Mouse (Mus musculus) frontal cortex, postnatal 10 days (tissue): Measurements from ENCODE around the gene Zfp740.

Experiments
- DNase-seq, 2 experiments: peaks; one replicate each; pipeline ENCODE4 v3.0.0; 2022; ENCODE audit warnings: low spot score in 2 of 2, mixed read lengths in 1 of 2

Zfp740 gene

DNA sequence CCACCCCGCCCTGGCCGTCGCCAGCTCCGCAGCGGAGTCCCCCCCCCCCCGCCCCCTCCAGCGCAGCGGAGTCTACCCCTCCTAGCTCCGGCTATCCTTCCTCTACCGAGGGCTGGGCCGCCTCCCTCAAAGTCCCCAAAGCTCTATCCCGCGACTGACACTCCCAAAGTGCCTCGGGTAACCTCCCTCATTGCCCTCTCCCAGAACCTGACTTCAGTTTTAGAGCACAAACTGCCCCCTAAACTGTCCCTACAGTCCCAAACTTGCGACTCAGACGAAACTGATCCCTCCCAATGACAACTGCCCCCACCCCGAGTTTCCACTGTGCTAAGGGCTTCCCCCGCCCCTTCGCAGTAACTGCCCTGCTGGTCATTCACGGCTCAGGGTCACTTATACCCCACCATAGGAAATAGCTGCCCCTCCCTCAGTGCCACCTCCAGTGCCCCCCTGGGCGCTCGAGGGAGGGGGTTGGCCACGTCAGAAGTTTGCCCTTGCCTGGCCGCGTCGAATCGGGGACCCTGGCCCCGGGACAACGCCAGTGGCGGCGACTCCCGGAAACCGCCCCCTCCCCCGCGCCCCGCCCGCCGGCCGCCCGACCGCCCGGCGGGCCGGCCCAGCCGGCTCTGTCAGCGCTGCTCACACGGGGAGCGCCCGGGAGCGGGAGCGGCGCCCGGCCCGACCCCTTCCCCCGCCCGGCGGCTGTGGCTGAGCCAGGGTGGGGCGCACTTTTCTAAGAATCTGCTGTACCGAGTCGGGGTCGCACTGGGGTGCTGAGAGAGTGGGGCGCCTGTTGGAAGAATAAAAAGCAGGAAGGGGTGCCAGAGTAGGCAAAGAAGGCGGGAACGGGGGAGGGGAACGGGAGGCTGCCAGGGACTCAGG is 44.4 kb downstream of the Zfp740 start:
- DNase-seq = no peak

GRCm38 (mm10) chr15:102248131-102248811 is 45.2 kb downstream of the Zfp740 start:
- no peak for DNase-seq

- no peak for DNase-seq
Measured at GRCm38 (mm10) chr15:102248812-102249191, 45.8 kb downstream of the Zfp740 start.

DNA sequence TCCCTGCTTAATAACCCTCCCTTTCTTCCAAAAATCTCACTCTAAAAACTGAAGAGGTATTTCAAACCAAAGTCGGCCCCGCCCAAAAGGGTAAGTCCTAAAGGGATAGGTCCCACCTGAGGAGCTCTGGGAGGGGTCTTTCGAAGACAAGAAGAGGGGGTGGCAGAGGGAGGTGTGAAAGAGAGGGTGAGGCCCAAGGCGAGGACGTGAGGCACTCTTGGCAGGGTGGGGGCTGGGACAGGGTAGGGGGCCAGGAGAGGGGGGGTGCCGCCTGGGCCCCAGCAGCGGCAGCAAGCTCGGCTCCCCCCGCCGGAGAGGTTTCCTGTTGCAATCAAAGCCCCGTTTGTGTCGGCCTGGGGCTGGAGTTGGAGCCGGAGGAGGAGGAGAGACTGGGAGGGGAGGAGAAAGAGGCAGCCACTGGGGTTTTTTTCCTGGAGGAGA is 46.2 kb downstream of the Zfp740 start:
- no peak for DNase-seq

GRCm38 (mm10) chr15:102249967-102250366 is 46.9 kb downstream of the Zfp740 start:
- DNase-seq = no peak

DNA sequence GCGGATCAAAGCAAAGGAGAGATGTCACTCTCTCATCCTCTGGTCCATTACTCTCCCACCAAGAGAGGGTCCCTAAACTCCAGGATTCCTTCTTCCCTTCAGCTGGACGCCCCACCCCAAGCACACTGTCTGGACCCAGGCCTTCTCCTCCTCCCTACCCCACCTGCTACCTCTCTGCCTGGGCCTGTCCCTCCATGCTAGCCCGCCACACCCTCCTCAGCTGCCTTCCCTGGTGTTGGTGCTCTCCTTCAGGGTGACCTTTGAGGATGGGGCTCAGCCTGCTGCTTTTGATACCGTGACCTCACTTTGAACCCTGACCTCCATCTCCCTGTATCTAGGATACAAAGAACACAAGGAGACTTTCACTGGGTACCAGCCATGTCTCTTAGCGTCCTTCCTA is 47.5 kb downstream of the Zfp740 start:
- no peak for DNase-seq

DNA sequence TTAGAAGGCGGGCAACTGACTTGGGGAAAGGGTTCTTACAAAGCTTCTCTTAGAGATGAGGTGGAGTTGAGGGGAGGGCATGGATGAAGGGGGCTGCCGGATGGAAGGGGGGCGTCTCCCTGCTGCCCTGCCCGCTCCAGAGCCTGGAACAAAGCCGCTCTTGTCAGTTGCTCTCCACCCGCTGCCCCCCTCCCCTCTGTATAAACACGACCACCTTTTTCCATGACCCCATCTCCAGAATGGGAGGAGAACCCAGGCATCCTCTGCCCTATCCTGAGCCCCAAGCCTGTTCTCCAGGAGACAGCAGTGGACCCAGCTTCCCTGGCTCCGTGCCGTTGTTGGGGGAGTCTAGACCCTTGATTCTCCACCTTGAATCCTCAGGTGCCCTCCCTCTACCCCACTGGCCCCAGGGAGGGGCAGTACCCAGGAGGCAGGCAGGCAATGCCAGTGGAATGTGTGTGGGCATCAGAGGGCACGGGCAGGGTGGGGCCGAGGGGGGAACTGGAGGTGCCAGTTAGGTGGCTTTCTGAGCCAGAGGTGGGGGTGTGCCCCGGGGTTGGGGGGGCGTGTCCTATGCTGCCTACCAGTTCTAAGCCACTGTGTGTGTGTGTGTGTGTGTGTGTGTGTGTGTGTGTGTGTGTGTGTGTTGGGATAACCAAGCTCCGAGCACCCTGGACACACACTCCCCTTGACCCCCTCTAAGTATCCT is 52.7 kb downstream of the Zfp740 start:
- DNase-seq = no peak

DNA sequence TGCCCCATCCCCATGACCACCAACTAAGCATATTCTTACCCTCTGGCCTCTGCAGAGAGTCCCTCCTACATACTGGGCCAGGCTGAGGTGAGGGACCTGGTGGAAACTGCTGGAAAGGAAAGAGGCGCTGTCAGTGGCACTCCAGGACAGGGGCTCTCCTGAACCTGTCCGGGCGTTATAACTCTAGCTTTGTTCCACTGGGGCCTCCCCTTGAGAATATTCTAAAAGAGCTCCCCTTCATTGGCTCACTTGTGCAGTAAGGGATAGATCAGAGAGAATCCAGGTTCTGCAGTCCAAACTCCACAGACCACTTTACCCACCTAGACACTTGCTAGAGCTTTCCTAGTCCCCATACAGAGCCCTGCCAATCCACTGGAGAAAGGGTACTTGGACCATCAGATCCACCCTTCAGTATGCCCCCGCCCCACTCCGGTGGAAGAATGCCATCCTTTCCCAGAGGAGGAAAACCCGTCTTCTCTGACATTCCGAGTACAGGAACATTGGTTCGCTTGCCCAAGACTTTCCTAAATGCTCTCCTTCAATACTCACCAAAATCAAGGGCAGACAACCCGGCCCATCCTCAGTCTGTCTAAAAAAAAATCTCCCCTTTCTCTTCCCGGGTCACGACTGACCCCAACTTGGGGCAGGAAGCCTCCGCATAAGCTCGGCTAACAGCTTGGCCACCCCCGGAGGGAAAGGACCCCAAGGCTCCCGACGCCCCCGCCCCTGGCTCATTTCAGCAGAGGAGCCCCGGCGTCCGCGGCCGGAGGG is 53.6 kb downstream of the Zfp740 start:
- no peak for DNase-seq

DNA sequence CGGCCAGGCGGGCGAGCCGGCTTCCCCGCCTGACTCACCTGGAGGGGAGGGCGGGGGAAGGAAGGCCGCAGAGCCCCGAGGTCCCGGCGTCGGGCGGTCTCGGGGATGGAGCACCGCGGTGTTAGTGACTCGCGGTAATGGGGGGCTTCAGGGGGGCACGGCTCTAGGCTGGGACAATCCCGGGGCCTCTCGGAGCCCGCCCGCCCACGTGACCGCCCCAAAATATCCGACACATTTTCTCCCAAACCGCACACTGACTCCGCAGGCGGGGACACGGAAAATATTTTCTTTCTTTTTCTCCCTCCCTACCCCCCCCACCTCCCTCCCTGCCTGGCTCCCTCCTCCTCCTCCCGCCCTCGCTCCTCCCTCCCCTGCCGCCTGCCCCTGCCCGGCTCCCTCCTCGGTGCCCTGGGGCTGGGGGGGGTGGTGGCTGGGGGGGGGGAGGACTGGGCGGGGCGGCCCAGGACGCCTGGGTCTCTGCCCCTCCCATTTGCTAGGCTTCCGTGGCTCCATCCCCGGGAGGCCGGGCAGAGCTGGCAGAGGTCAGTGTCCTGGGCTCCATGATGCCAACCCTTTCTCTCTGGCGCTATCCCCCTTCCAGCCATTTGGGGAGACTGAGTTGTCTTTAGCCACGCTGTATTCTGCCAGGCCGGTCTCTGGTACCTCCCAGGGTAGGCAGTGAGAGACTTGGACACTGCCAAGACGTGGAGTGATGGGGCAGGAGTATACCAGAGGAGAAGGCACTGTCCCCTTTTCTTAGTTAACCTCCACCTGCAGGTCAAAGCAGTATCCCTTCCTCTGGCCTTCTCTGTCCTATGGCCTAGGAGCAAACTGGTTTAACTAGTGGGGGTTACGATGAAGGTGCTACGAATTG is 54.4 kb downstream of the Zfp740 start, which contains the start of gene Rarg:
Gene Rarg, minus strand, starts transcription at position 316 of the 874 bp plus-strand sequence.
- no peak for DNase-seq

DNA sequence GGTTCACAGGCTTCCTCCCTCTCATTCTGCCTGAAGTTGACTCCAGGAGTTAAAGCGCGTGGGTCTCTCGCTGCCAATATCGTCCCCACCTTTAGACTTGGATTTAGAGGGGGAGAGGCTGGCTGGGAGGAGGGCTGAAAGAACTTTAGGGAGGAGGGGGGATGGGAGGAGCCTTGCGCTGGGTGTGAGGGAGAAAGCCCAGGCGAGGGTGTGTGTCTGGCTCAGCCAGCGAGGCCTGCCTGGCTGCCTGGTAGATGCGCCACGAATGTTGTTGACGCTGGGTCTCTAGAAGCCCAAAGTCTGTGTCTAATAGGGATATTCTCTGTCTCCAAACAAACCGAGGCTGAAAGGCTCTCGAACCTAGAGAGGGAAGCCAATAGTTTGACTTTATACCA is 55.0 kb downstream of the Zfp740 start:
- DNase-seq = no peak

DNA sequence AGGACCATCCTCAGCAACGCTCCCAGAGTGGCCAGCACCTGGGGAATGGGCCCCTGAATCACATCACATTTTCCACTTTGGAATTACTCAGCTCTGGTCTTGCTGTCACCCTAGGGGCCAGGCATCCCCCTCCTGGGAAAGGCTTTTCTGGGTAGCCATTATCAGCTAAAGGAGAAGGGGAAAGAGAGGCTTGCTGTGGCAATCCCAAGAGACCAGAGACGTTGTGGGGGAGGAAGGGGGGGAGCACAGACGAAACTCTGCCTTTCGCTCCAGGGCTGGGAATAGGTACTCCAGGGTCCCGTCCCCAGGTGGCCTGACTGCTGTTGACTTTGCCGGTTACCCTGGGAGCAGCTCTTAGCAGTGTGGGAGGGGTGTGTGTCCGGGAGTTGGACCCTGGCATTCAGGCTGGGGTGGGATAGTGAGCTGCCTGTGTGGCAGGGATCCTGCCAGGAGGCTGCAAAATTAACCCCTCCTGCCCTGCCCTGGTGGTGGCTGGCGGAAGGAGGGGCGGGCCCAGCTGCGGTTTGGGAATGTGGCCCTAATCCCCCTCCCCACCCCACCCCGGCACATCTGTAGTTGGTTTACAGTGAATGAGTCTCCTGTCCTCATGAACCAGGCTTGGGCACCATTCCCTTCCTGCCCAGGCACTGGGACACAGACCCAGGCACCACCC is 55.7 kb downstream of the Zfp740 start:
- no peak for DNase-seq

- peak in 1 of 2 experiments; percentile 22 for DNase-seq
Measured at GRCm38 (mm10) chr15:102262582-102262981, 59.5 kb downstream of the Zfp740 start.

DNA sequence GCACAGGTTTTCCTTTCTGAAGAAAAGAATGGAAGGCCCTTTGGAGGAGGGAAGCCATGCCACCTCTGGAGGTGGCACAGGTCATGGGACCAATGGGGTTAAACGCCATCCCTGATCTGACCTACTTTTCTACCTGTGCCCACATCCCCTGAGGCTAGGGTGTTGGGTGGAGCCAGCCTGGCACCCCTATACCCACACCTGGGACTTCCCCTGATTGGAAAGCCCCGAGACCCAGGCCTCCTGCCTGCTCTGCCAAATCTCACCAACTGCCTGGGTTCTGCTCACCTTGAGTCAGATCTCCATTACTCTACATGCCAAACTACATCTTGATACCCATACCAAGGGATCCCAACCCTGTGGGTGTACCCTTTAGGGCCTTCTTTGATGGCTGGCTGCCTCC is 60.0 kb downstream of the Zfp740 start:
- no peak for DNase-seq
